Mouse (Mus musculus) lung, postnatal 0 days (tissue): ENCODE results near the gene Crtc3.

ENCODE experiments used
- CTCF ChIP-seq: IDR thresholded peaks from 2 replicates; pipeline ENCODE4 v1.5.1; 2016; ENCODE audit warnings: antibody characterized with exemption, mild to moderate bottlenecking
- EP300 ChIP-seq: IDR thresholded peaks from 2 replicates; pipeline ENCODE4 v1.6.1; 2016; ENCODE audit warnings: antibody characterized with exemption, mild to moderate bottlenecking, control low read depth

DNA sequence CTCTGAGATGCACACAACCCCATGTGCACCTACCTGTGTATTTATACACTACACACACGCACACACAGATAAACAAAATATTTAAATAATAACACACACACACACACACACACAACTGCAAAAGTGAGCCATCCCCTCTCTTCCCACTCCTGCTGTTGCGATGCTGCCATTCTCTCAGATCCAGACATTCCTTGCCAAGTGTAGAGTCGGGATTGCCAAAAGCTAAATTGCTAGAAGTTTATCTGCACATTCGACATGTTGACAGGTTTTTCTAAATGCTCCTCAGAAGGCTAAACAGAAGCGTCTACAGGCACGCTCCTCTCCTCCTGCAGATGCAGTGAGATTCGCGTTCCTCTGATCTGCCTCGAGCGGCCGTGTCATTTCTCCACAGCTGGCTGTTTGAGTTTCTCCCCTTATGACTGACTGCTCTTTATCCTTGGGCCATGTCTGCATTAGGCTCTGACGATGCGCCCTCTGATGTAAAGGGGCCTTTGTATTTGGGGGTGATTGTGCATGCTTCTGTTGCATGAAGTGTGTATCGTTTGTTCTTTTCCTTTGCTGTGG, 111.2 kb downstream of the Crtc3 start:
- no peak for TF ChIP-seq CTCF
- TF ChIP-seq EP300 = no peak
